8 mouse cellular contexts compared by ENCODE assay signal in the genomic region with DNA sequence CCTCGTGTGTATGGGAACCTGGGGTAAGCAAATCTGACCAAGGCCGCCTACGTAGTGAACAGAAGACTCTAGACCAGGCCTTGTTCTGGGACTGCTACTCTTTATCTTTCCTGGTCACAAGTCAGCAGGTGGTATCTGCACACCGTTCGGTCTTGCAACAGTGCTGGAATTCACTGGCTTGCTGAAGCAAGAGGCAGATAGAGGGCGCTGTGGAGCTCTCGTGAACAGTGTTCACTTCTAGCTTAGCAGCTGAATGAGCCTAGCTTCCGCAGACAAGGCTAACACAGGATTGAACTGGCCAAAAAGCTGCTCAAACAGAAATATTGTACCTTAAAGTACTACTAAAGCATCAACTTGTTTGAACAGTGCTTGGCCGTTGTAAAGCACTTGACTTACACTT.
A peak's percentile ranks its signal among the peaks of the same experiment; 100 is the strongest.
DNase-seq lines count a peak whose midpoint lies in the region; ATAC-seq and TF ChIP-seq lines count a peak whose summit lies in the region.

No protein-coding gene starts in this region.

- peak; percentile 62; the same call in 1 of the 2 replicates for TF ChIP-seq EP300 in ES-Bruce4 (IDR thresholded peaks at IDR 0.05; ENCODE audit: insufficient read depth, low read depth, low read length)

- H3K4me3 ChIP-seq in ES-Bruce4 (ENCODE audit: low read depth, low read length), result no peak overlapping the region
- H3K4me3 ChIP-seq in bone marrow, adult 2 months (replicated peaks; ENCODE audit: control insufficient read depth, low read depth, low read length), result no peak overlapping the region
- no peak overlapping the region for H3K4me3 ChIP-seq in lung, embryonic 15.5 days

- peaks cover 3% of the 10 kb centered on the region for H3K4me1 ChIP-seq in ES-Bruce4 (ENCODE audit: control insufficient read depth, insufficient read depth, low read length)
- H3K4me1 ChIP-seq in bone marrow, adult 2 months (ENCODE audit: control insufficient read depth, insufficient read depth, low read length), result peaks cover 5% of the 10 kb centered on the region
- H3K4me1 ChIP-seq in lung, embryonic 15.5 days, result 0 out of 2 replicates have a peak, but pooled peaks cover 4% of the 10 kb centered on the region

- no peak for TF ChIP-seq POLR2A in ES-Bruce4 (IDR thresholded peaks at IDR 0.05; ENCODE audit: insufficient read depth, low read length)
- TF ChIP-seq POLR2A in bone marrow, adult 2 months (IDR thresholded peaks at IDR 0.05; ENCODE audit: borderline replicate concordance, control insufficient read depth, low read depth, low read length), result no peak

- no peak overlapping the region for H3K27ac ChIP-seq in ES-Bruce4 (ENCODE audit: insufficient read depth, low read length)
- no peak overlapping the region for H3K27ac ChIP-seq in bone marrow, adult 2 months (ENCODE audit: control insufficient read depth, insufficient read depth, low read depth, low read length, poor library complexity)
- no peak overlapping the region for H3K27ac ChIP-seq in lung, embryonic 15.5 days

- H3K4me2 ChIP-seq in lung, embryonic 15.5 days, result no peak overlapping the region

- no peaks in the 10 kb centered on the region for H3K9me3 ChIP-seq in ES-Bruce4 (replicated peaks; ENCODE audit: control insufficient read depth, insufficient read depth, low read length, poor library complexity, severe bottlenecking)
- H3K9me3 ChIP-seq in lung, embryonic 15.5 days, result no peaks in the 10 kb centered on the region

- WGBS in bone marrow, adult 2 months, result 33% methylated on average over 9 of the region's 9 CpGs
- WGBS in lung, embryonic 15.5 days, result 34% methylated on average over 9 of the region's 9 CpGs

- DNase-seq in heart, postnatal 10 days, result peak; percentile 84 to 89
- peak; percentile 76 for DNase-seq in layer of hippocampus, adult 11-12 months (ENCODE audit: low spot score)
- DNase-seq in retina, embryonic 14.5 days (ENCODE audit: low spot score), result peak; percentile 94
- peak; percentile 80 for DNase-seq in thymus, postnatal 36 days

- no peaks in the 10 kb centered on the region for H3K36me3 ChIP-seq in ES-Bruce4 (ENCODE audit: control insufficient read depth, insufficient read depth, low read length, poor library complexity, severe bottlenecking)
- H3K36me3 ChIP-seq in lung, embryonic 15.5 days, result no peaks in the 10 kb centered on the region

- H3K27me3 ChIP-seq in ES-Bruce4 (ENCODE audit: control insufficient read depth, insufficient read depth, low read length, poor library complexity, severe bottlenecking), result no peaks in the 10 kb centered on the region
- peaks cover 22% of the 10 kb centered on the region; the same call in 1 of the 2 replicates for H3K27me3 ChIP-seq in lung, embryonic 15.5 days

- 0 out of 2 replicates have a peak, but pooled peaks have one; percentile 40 for ATAC-seq in erythroid progenitor cell, adult 5-6 weeks (replicated peaks; ENCODE audit: low FRiP score, poor library complexity, severe bottlenecking)
- ATAC-seq in lung, embryonic 15.5 days (ENCODE audit: borderline replicate concordance, extremely low read depth, low FRiP score, low TSS enrichment), result peak; percentile 72; the same call in 1 of the 2 replicates

- no peak overlapping the region for H3K9ac ChIP-seq in ES-Bruce4 (ENCODE audit: low read depth, poor library complexity, severe bottlenecking)
- H3K9ac ChIP-seq in lung, embryonic 15.5 days, result no peak overlapping the region

- intact Hi-C loops in heart, postnatal 10 days (cut with DNase I), result loop anchor here (2.0 to 10.0 kb wide), 3 partner anchors 197 to 331 kb away; a partner anchor contains a TSS

- peak; percentile 97 for TF ChIP-seq CTCF in ES-Bruce4 (IDR thresholded peaks at IDR 0.05; ENCODE audit: low read depth, low read length)
- TF ChIP-seq CTCF in bone marrow, adult 2 months (IDR thresholded peaks at IDR 0.05; ENCODE audit: control insufficient read depth, insufficient read depth, low read length), result peak; percentile 88
